Mouse (Mus musculus): ENCODE measurements around the gene Fchsd2.

- TF ChIP-seq GATA1 (IDR thresholded peaks at IDR 0.05; ENCODE audit: borderline replicate concordance, low read length) (no peak), FLI1 (IDR thresholded peaks at IDR 0.05; ENCODE audit: low read length) (no peak)
These were observed 41.5 kb downstream of the Fchsd2 start for GRCm38 (mm10) chr7:101134117-101134516.
